Mouse (Mus musculus) ES-E14 (cell line): ENCODE data around the gene Gcsh. TPM values are rescaled to one million over a fixed set of nuclear protein-coding genes. Genes with fewer than 3 reads are reported as not detected.

ENCODE experiments used
- DNase-seq: peaks from one replicate; pipeline ENCODE4 v3.0.0-alpha.2; 2013; ENCODE audit warnings: low read depth, low spot score
- H3K27ac ChIP-seq: 2 replicates; pipeline ENCODE4 v1.5.1; 2012; ENCODE audit warnings: low read depth, mild to moderate bottlenecking, low read length, moderate library complexity, mixed read lengths; ENCODE audit not compliant: poor library complexity, insufficient read depth, severe bottlenecking
- H3K36me3 ChIP-seq: 2 replicates; pipeline ENCODE4 v1.6.1; 2012; ENCODE audit warnings: mild to moderate bottlenecking, low read length, moderate library complexity, mixed read lengths; ENCODE audit not compliant: control insufficient read depth, poor library complexity, insufficient read depth, severe bottlenecking
- H3K4me1 ChIP-seq, 2 experiments: fragments of 150-350 bp in 1 of 2; sonication (generic) in 1 of 2; 2 replicates each; pipeline ENCODE4 v1.6.1; 2012; ENCODE audit warnings: low read length in 2 of 2, mild to moderate bottlenecking in 1 of 2, mixed read lengths in 1 of 2; ENCODE audit not compliant: control insufficient read depth in 2 of 2, insufficient read depth in 2 of 2, poor library complexity in 1 of 2
- H3K4me3 ChIP-seq, 2 experiments: fragments of 150-350 bp in 1 of 2; sonication (generic) in 1 of 2; 2 replicates each; pipeline ENCODE4 v1.5.1; 2012; ENCODE audit warnings: low read length in 2 of 2, low read depth in 1 of 2, mild to moderate bottlenecking in 1 of 2, mixed read lengths in 1 of 2; ENCODE audit not compliant: insufficient read depth in 1 of 2, poor library complexity in 1 of 2, severe bottlenecking in 1 of 2
- H3K9ac ChIP-seq: 2 replicates; pipeline ENCODE4 v1.6.1; 2012; ENCODE audit warnings: low read depth, mild to moderate bottlenecking, low read length, mixed read lengths; ENCODE audit not compliant: poor library complexity, insufficient read depth, severe bottlenecking
- H3K9me3 ChIP-seq: fragments of 150-350 bp; sonication (generic); 2 replicates; pipeline ENCODE4 v1.6.1; 2012; ENCODE audit warnings: low read depth, mild to moderate bottlenecking, low read length; ENCODE audit not compliant: control insufficient read depth, insufficient read depth
- CHD2 ChIP-seq: IDR thresholded peaks from 2 replicates; pipeline ENCODE4 v1.6.1; 2014; ENCODE audit warnings: mild to moderate bottlenecking, low read depth, low read length, inconsistent platforms
- HCFC1 ChIP-seq: IDR thresholded peaks from 2 replicates; pipeline ENCODE4 v1.6.1; 2012; ENCODE audit warnings: low read length, inconsistent platforms, borderline replicate concordance; ENCODE audit not compliant: insufficient read depth
- MAFK ChIP-seq: IDR thresholded peaks from 2 replicates; pipeline ENCODE4 v1.6.1; 2014; ENCODE audit warnings: mild to moderate bottlenecking, low read depth, low read length, inconsistent platforms; ENCODE audit not compliant: insufficient read depth
- ZC3H11A ChIP-seq: IDR thresholded peaks from 2 replicates; pipeline ENCODE4 v1.6.1; 2012; ENCODE audit warnings: low read depth, mild to moderate bottlenecking, inconsistent platforms, low read length, borderline replicate concordance
- ZNF384 ChIP-seq: IDR thresholded peaks from 2 replicates; pipeline ENCODE4 v1.6.1; 2012; ENCODE audit warnings: low read depth, low read length, inconsistent platforms
- in situ Hi-C, 2 experiments: fragments of 600-800 bp; cut with MboI; formaldehyde crosslinking; loops; one replicate each; pipeline ENCODE4 v1.15.1; 2025; ENCODE audit warnings: low sequenced_read_pairs in 2 of 2, inconsistent platforms in 1 of 2; ENCODE audit not compliant: unreplicated experiment in 2 of 2
- total RNA-seq: library from RNA; depleted of rRNA; stranded (reverse); fragments of 300-350 nt; gene quantifications from 2 replicates; pipeline ENCODE4 v1.2.3, GENCODE M21; 2012

Gcsh gene
- total RNA-seq, 1 experiment = 195 TPM

DNA sequence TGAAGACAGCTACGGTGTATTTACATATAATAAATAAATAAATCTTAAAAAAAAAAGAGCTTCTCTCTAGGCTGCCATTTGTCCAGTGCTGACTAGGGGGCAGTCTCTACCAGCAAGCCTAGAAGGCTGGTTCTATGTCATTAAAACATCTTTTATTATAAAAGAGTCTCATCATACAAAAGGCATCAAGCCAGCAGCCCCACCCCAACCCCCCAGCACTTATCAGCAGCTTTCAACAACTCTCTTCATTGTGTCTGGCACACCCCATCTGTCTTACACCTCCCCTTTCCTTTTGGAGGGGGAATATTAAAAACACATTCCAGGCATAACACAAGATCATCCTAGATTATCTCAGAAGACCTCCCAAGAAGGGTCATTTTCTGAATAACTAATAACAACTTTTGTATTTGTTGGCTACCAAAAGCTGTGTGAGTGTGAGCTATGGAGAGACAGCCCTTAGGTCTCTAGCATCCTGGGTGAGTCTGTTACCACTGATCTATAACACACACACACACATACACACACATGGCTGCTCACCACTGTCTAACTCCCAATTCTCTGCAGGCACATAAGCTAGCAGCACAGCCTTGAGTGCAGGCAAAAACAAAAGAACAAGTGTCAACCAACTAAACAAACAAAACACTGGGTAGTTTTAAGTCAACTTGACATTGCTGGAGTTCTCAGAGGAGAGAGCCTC, 29.1 kb upstream of the Gcsh start:
- Histone ChIP-seq H3K27ac (no peak overlapping the region), H3K9ac (no peak overlapping the region), H3K9me3 (no peaks in the 10 kb centered on the region), H3K4me3 (no peak overlapping the region), H3K36me3 (no peaks in the 10 kb centered on the region), H3K4me1 (peaks cover 0 to 13% of the 10 kb centered on the region in 2 experiments; a peak in 2 of 4 replicates)
- in situ Hi-C loops = no loop called here
- DNase-seq = no peak
- TF ChIP-seq ZNF384 (no peak), CHD2 (no peak), HCFC1 (no peak), MAFK (no peak), ZC3H11A (no peak)

DNA sequence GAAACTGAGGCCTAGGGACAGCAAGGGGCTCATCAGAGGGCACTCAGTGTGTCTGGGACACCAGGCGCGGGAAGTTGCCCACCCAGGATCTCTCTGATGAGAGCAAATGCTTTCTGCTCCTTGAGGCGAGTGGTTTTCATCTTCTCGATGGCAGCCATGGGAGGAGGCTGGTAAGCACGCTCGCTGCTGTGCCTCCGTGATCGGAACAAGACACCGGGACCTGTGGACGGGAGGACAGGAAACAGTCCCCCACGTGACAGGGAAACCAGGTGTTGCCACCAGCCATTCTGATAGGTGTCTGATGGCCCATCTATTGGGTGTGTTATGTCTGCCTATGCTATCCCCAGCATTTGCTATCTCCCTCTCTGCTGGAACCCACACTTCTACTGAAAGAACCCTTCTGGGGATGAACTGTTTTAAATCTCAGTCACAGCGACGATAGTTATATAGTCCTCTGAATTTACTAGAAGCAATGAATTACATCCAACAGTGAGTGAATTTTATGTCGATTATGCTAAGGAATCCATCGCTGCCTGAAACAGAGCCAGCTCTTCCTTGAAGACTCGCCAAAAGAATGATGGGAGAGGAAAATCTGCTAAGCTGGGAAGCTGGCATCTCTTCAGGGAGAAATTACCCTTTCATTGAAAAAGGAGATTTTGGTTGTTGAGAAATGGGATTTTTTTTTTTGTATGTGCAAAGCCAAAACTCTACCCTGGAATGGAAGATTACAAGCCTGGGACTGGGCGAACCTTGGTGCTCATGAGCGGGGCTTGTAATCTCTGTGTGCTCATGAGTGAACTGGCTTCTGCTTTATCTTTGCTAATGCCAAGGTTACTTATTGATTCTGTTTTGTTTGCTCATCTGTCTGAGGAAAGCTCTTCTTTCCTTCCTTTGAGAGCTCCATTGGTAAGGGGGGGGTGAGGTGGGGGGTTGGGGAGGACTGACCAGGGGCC, 26.3 kb upstream of the Gcsh start:
- H3K4me3 ChIP-seq = peak overlapping the region in 1 of 2 experiments; percentile 20; a peak in 1 of 4 replicates
- peaks cover 0 to 26% of the 10 kb centered on the region in 2 experiments; a peak in 2 of 4 replicates for H3K4me1 ChIP-seq
- H3K27ac ChIP-seq = peak overlapping the region; percentile 44; the same call in 1 of the 2 replicates
- no peaks in the 10 kb centered on the region for H3K9me3 ChIP-seq
- no peak for DNase-seq
- no peaks in the 10 kb centered on the region for H3K36me3 ChIP-seq
- in situ Hi-C loops = no loop called here
- peak overlapping the region; percentile 36; the same call in 1 of the 2 replicates for H3K9ac ChIP-seq
- TF ChIP-seq HCFC1 (no peak), ZNF384 (no peak), MAFK (no peak), ZC3H11A (no peak), CHD2 (no peak)

GRCm38 (mm10) chr8:117017896-117018295, 24.6 kb upstream of the Gcsh start:
- H3K36me3 ChIP-seq = no peaks in the 10 kb centered on the region
- H3K4me1 ChIP-seq = peaks cover 0 to 26% of the 10 kb centered on the region in 2 experiments; a peak in 2 of 4 replicates
- in situ Hi-C loops = no loop called here
- H3K9me3 ChIP-seq = no peaks in the 10 kb centered on the region
- TF ChIP-seq ZC3H11A (no peak), CHD2 (no peak), MAFK (no peak), ZNF384 (no peak), HCFC1 (no peak)
- DNase-seq = no peak
- no peak overlapping the region for H3K27ac ChIP-seq
- no peak overlapping the region for H3K9ac ChIP-seq
- H3K4me3 ChIP-seq = no peak overlapping the region

GRCm38 (mm10) chr8:117017006-117017405, 23.7 kb upstream of the Gcsh start:
- in situ Hi-C loops = no loop called here
- Histone ChIP-seq H3K4me1 (peaks cover 0 to 26% of the 10 kb centered on the region in 2 experiments; a peak in 2 of 4 replicates), H3K27ac (peak overlapping the region; percentile 41; the same call in 1 of the 2 replicates), H3K4me3 (no peak overlapping the region), H3K9me3 (no peaks in the 10 kb centered on the region), H3K36me3 (no peaks in the 10 kb centered on the region), H3K9ac (no peak overlapping the region)
- TF ChIP-seq MAFK (no peak), ZNF384 (no peak), ZC3H11A (no peak), CHD2 (no peak), HCFC1 (no peak)
- DNase-seq = peak; percentile 69
